Mouse (Mus musculus) heart, embryonic 14.5 days (tissue): ENCODE measurements around the gene Tmem198. TPM values are rescaled to one million over a fixed set of nuclear protein-coding genes. Genes with fewer than 3 reads are reported as not detected.

Source experiments
- ATAC-seq: fragments of 200-750 bp; cut with Nextera tagmentation; 2 replicates; pipeline ENCODE4 v1.8.0; 2017; ENCODE audit warnings: low read depth, moderate TSS enrichment; ENCODE audit not compliant: insufficient number of reproducible peaks, insufficient read depth, low FRiP score
- H3K27ac ChIP-seq, 2 experiments: fragments of 200-500 bp in 1 of 2; fragments of 300-500 bp in 1 of 2; sonication (generic) in 1 of 2; replicated peaks in 1 of 2; 2 replicates each; pipeline ENCODE4 v1.5.1; 2012 to 2014; ENCODE audit warnings: low read depth in 2 of 2, low read length in 2 of 2, control low read depth in 1 of 2, mild to moderate bottlenecking in 1 of 2, mixed read lengths in 1 of 2; ENCODE audit not compliant: control insufficient read depth in 1 of 2, insufficient read depth in 1 of 2
- H3K27me3 ChIP-seq: fragments of 300-500 bp; sonication (generic); 2 replicates; pipeline ENCODE4 v1.6.1; 2014; ENCODE audit warnings: mild to moderate bottlenecking, low read length, control low read depth; ENCODE audit not compliant: control insufficient read depth, insufficient read depth
- H3K36me3 ChIP-seq: fragments of 300-500 bp; sonication (generic); 2 replicates; pipeline ENCODE4 v1.6.1; 2014; ENCODE audit warnings: mild to moderate bottlenecking, control low read depth, low read length, mixed read lengths; ENCODE audit not compliant: control insufficient read depth, insufficient read depth
- H3K4me1 ChIP-seq, 2 experiments: fragments of 200-500 bp in 1 of 2; fragments of 300-500 bp in 1 of 2; sonication (generic) in 1 of 2; 2 replicates each; pipeline ENCODE4 v1.6.1; 2012 to 2014; ENCODE audit warnings: low read length in 2 of 2, control low read depth in 1 of 2, mixed read lengths in 1 of 2; ENCODE audit not compliant: control insufficient read depth in 2 of 2, insufficient read depth in 2 of 2
- H3K4me2 ChIP-seq: fragments of 300-500 bp; sonication (generic); 2 replicates; pipeline ENCODE4 v1.6.1; 2014; ENCODE audit warnings: mild to moderate bottlenecking, low read length
- H3K4me3 ChIP-seq, 2 experiments: fragments of 200-500 bp in 1 of 2; fragments of 300-500 bp in 1 of 2; sonication (generic) in 1 of 2; 2 replicates each; pipeline ENCODE4 v1.5.1; 2012 to 2014; ENCODE audit warnings: low read length in 2 of 2, mild to moderate bottlenecking in 2 of 2, control low read depth in 1 of 2, low read depth in 1 of 2, moderate library complexity in 1 of 2; ENCODE audit not compliant: control insufficient read depth in 1 of 2, insufficient read depth in 1 of 2
- H3K9ac ChIP-seq: fragments of 300-500 bp; sonication (generic); 2 replicates; pipeline ENCODE4 v1.6.1; 2014; ENCODE audit warnings: mild to moderate bottlenecking, low read length
- H3K9me3 ChIP-seq: fragments of 300-500 bp; sonication (generic); 2 replicates; pipeline ENCODE4 v1.6.1; 2016; ENCODE audit warnings: low read length, control low read depth; ENCODE audit not compliant: control insufficient read depth
- WGBS: fragments of 180-500 bp; shearing (Covaris S2); extraction: QIAGEN DNeasy Blood & Tissue Kit; methylation state at CpG from one replicate; pipeline ENCODE4 v1.1.7; 2014; 5-methylcytosine and 5-hydroxymethylcytosine counted together
- polyA plus RNA-seq: library from polyadenylated mRNA; unstranded; fragments of >200 nt; fragmentation: Nextera tagmentation; extraction: Ambion mirVana; gene quantifications from 2 replicates; pipeline ENCODE4 v1.2.1, GENCODE M21; 2014

Tmem198 gene
- polyA plus RNA-seq, 1 experiment from 2014 or later, result 0.38 TPM

- Histone ChIP-seq H3K4me1 (peaks cover 20 to 40% of the 10 kb centered on the region in 2 experiments), H3K4me2 (no peak overlapping the region), H3K9me3 (no peaks in the 10 kb centered on the region), H3K9ac (no peak overlapping the region), H3K4me3 (no peak overlapping the region), H3K36me3 (peaks cover 40% of the 10 kb centered on the region), H3K27ac (no peak overlapping the region), H3K27me3 (peaks cover 27% of the 10 kb centered on the region)
- ATAC-seq, result no peak
- 54% methylated on average over 13 of the region's 13 CpGs for WGBS
Observed at GRCm38 (mm10) chr1:75443247-75444024, 35.9 kb upstream of the Tmem198 start.

GRCm38 (mm10) chr1:75444208-75444607, 35.1 kb upstream of the Tmem198 start:
- ATAC-seq, result no peak
- H3K27ac ChIP-seq, result no peak overlapping the region
- no peaks in the 10 kb centered on the region for H3K9me3 ChIP-seq
- H3K4me3 ChIP-seq, result no peak overlapping the region
- peaks cover 39% of the 10 kb centered on the region for H3K36me3 ChIP-seq
- WGBS, result 56% methylated on average over 3 of the region's 3 CpGs
- no peak overlapping the region for H3K4me2 ChIP-seq
- peaks cover 34% of the 10 kb centered on the region for H3K27me3 ChIP-seq
- H3K4me1 ChIP-seq, result peaks cover 23 to 46% of the 10 kb centered on the region in 2 experiments
- H3K9ac ChIP-seq, result no peak overlapping the region

- ATAC-seq, result no peak
- H3K9ac ChIP-seq, result no peak overlapping the region
- peaks cover 26 to 52% of the 10 kb centered on the region in 2 experiments for H3K4me1 ChIP-seq
- H3K4me2 ChIP-seq, result peak overlapping the region; percentile 65
- no peak overlapping the region for H3K27ac ChIP-seq
- no peak overlapping the region for H3K4me3 ChIP-seq
- 18% methylated on average over 9 of the region's 9 CpGs for WGBS
- H3K27me3 ChIP-seq, result peaks cover 45% of the 10 kb centered on the region
- H3K9me3 ChIP-seq, result no peaks in the 10 kb centered on the region
- H3K36me3 ChIP-seq, result peaks cover 30% of the 10 kb centered on the region
Observed at GRCm38 (mm10) chr1:75445141-75445701, 34.1 kb upstream of the Tmem198 start.

- Histone ChIP-seq H3K9me3 (no peaks in the 10 kb centered on the region), H3K27ac (no peak overlapping the region), H3K27me3 (peaks cover 52% of the 10 kb centered on the region), H3K4me2 (peak overlapping the region; percentile 65), H3K4me3 (peak overlapping the region; percentile 8 to 23; a peak in 3 of 4 replicates), H3K9ac (peak overlapping the region; percentile 50), H3K36me3 (peaks cover 22% of the 10 kb centered on the region), H3K4me1 (peaks cover 26 to 60% of the 10 kb centered on the region in 2 experiments)
- 0 out of 2 replicates have a peak, but pooled peaks have one; percentile 28 for ATAC-seq
- under 1% methylated on average over 22 of the region's 22 CpGs for WGBS
Observed at GRCm38 (mm10) chr1:75445751-75446611, 33.4 kb upstream of the Tmem198 start.

- H3K27ac ChIP-seq, result no peak overlapping the region
- H3K4me1 ChIP-seq, result peaks cover 26 to 63% of the 10 kb centered on the region in 2 experiments
- H3K9me3 ChIP-seq, result no peaks in the 10 kb centered on the region
- H3K9ac ChIP-seq, result peak overlapping the region; percentile 50; the same call in 1 of the 2 replicates
- H3K4me2 ChIP-seq, result peak overlapping the region; percentile 65
- H3K4me3 ChIP-seq, result no peak overlapping the region
- peaks cover 59% of the 10 kb centered on the region for H3K27me3 ChIP-seq
- ATAC-seq, result no peak
- peaks cover 15% of the 10 kb centered on the region for H3K36me3 ChIP-seq
- 6% methylated on average over 20 of the region's 20 CpGs for whole genome bisulfite sequencing
Observed at GRCm38 (mm10) chr1:75446656-75447055, 32.7 kb upstream of the Tmem198 start.

GRCm38 (mm10) chr1:75447265-75448051, 31.9 kb upstream of the Tmem198 start:
- H3K9ac ChIP-seq, result no peak overlapping the region; the same call in 1 of the 2 replicates
- H3K36me3 ChIP-seq, result peaks cover 8% of the 10 kb centered on the region; the same call in 1 of the 2 replicates
- H3K4me1 ChIP-seq, result peaks cover 26 to 63% of the 10 kb centered on the region in 2 experiments
- H3K4me3 ChIP-seq, result no peak overlapping the region; a peak in 1 of 4 replicates
- peaks cover 67% of the 10 kb centered on the region for H3K27me3 ChIP-seq
- H3K27ac ChIP-seq, result no peak overlapping the region
- 12% methylated on average over 10 of the region's 10 CpGs for WGBS
- no peak for ATAC-seq
- no peaks in the 10 kb centered on the region for H3K9me3 ChIP-seq
- H3K4me2 ChIP-seq, result peak overlapping the region; percentile 47
